Mouse (Mus musculus) skeletal muscle tissue, adult 2 months (tissue): Measurements from ENCODE around the gene Smim8.
"Not testable (repeated sequence)": the region's sequence is repeated elsewhere in the genome, so short reads cannot be mapped to it uniquely, and the experiment has no call there.

Source experiments
- DNase-seq: peaks from one replicate; pipeline ENCODE4 v3.0.0-alpha.2; 2012; ENCODE audit warnings: low read depth, low spot score

Smim8 gene

DNA sequence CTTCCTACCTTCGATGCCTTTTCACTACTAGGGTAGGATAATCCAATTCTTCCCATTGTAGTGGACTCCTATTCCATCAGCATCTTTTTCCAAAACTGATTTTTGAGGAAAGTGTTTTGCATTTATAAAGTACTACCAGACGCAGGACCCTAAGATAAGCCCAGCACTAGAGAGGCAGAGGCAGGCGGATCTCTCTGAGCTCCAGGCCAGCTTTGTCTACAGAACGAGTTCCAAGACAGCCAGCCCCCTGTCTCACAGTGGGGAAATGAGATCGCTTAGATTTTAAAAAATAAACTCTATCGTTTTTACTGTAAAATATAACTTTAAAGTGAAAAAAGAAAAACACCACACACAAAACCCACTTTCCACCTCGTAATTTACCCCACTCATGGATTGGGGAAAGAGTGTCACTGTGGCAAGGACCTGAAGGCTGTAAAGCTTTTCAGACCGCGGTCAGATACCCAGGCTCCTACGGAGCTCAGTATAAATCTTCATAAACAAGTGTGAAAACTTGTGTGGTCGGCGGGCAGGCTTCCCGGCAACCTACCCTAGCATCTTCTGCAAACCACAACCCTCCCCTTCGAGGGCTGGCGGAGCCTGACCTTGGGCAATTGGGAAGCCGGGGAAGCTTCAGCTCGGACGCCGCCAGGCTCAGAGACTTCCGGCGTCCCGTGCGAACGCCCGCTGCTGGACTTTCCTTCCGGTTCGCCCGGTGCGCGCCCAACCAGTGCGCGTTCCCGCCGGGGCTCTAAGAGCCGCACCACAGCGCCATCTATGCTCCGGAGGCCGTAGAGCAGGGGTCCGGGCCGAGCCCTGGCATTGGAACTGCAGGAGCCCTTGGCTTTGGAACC lies at the start of gene Smim8:
Smim8 (minus strand) TSS at position 747 of the 851 bp plus-strand sequence.
- DNase-seq, result peak; percentile 89

DNA sequence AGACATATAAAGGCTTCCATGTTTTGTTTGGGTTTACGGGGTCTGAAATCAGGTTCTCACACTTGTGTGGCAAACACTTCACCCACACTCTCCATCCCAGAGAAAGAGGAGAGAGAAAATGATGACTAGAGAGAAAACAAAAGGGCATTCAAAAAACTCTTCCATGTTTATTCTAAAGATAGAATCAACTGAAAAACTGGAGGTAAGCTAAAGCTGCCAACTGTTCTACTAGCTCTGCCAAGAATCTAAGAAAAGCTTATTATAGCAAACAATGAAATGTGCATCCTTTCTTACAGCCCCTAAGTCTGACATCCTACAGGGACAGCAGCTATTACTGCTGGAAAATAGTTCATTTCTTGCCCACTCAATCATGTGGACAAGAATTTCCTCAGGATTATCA lies 45.7 kb upstream of the Smim8 start:
- no peak for DNase-seq

- no peak for DNase-seq
Measured at GRCm38 (mm10) chr4:34819904-34820303, 41.7 kb upstream of the Smim8 start.

GRCm38 (mm10) chr4:34801166-34802034 lies 23.2 kb upstream of the Smim8 start:
- DNase-seq, result no peak

GRCm38 (mm10) chr4:34798005-34798404 lies 19.8 kb upstream of the Smim8 start:
- DNase-seq, result no peak

- DNase-seq, result no peak
Measured at GRCm38 (mm10) chr4:34797294-34797983, 19.2 kb upstream of the Smim8 start.

DNA sequence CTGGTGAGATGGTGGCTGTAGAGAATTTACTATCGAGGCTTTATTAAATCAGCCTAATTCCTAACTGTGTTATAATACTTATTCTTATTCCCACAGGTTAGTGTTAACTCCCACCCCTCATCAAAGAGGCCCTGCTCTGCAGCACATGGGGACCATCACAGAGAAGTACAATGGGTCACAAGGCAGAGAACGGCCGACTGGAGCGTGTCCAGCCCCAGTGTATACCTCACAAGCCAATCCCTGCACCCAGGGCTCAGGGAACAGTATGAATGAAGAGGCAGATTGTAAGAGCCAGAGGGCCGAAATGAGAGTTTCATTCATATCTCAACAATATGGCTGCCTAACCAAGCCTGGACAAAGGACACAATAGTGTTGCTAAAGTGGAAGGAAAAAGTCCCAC lies 18.1 kb upstream of the Smim8 start:
- no peak for DNase-seq

DNA sequence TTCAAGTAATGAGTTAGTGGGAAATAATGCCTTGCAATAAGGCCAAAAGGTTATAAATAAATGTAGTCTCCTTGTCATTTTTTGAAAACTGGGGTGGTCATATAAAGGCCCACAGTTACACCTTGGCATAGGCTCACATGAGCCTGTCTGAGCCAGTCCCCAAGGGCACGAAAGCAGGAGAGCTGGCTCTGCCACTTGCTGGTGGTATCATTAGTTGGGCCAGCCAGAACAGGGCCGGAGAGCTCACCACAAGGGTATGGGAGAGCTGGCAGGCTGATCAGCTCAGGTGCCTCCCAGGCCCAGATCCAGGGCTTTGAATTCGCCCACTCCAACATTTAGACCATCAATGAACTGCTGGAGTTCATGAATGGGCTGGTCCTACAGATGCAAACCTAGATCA lies 8.3 kb upstream of the Smim8 start:
- no peak for DNase-seq

GRCm38 (mm10) chr4:34785646-34786045 lies 7.4 kb upstream of the Smim8 start:
- DNase-seq, result no peak

GRCm38 (mm10) chr4:34784865-34785264 lies 6.6 kb upstream of the Smim8 start:
- no peak for DNase-seq

DNA sequence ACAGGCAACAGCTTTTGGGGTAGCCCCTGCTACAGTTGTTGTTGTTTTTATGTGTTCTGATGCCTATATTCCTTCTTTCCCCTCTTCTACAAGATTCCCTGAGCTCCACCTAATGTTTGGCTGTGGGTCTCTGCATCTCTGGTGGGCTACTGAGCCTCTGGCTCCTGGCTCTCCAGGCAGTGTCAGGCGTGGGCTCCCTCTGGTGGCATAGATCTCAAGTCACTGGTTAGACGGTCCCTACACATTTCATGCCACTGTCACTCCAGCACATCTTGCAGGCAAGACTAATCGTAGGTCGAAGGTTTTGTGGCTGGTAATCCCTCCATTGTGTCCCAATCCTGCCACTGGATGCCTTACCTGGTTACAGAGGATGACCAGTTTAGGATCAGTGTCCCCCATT lies 4.5 kb upstream of the Smim8 start:
- no peak for DNase-seq

GRCm38 (mm10) chr4:34771652-34772371 lies 6.4 kb downstream of the Smim8 start:
- no peak for DNase-seq

- no peak for DNase-seq
Measured at GRCm38 (mm10) chr4:34756163-34756562, 22.1 kb downstream of the Smim8 start, which contains the start of gene Gm136. Gene Gm136, minus strand, starts transcription at chr4:34756263.

DNA sequence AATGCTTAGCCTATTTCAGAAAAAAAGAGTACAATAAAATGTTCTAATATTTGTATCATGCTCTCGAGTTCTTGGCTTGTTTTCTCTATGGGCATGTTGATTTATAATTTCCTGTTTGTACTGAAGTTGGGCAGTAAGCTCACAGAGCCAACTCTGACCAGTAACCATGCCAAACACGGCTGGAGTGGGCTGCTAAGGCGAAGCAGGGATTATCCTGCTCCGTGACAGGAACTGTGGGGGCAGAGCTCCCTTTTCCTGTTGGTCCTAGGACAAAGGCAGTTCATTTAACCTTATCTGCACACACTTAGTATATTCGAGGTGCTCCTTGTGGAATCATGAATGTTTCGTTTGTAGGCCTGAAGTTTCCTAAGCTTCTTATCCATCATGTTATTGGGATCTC lies 29.0 kb downstream of the Smim8 start:
- no peak for DNase-seq

DNA sequence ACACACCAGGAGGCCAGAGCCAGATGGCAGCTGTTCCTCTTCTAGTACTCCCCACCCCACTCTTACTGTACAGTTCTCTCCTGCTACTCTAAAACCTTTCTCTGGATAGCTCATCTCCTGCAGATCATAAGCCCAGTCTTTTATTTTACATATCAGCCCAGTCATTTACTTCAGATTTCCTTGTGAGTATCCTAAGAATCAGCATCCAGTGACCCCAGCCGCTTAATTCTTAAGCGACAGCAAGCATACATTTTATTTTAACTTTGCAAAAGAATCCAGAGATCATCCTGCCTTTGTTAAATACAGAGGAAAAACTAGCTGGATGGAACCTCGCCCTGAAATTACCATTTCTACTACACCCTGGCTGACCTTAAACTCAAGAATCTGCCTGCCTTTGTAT lies 43.8 kb downstream of the Smim8 start:
- DNase-seq, result no peak

DNA sequence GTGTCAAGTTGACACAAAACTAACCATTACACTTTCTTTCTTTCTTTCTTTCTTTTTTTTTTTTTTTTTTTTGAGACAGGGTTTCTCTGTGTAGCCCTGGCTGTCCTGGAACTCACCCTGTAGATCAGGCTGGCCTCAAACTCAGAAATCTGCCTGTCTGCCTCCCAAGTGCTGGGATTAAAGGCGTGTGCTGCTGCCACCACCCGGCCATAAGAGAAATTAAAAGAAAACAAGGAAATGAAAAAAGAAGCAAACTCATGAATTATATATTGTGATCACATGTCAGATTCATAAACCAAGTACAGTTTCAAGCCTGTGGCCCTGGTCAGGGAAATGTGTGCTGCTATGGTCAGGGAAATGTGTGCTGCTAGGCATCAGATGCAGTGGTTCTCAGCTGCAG lies 44.8 kb downstream of the Smim8 start:
- not testable (repeated sequence) for DNase-seq

DNA sequence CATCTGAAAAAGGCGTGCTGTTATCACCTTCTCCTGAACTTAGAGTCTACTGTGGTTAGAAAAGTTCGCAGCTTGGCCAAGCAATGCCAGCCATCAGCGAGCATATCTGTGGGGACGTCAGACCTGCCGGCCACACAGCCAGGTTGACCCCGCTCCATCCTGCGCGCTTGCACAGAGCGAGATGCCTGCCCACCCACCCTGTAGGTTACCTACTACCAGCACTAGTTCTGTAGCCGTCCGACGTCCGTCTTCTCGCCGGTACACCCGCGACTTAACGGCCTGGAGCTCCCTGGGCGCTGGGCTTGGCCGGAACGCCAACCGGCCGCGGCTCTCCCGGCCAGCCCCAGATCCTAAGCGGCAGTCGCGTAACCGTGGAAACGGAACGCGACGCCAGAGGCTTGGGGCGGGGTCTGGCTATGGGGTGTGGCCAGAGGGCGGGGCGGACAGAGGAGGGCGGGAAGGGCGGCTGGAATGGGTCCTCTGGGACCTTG lies 48.3 kb downstream of the Smim8 start, which contains the start of gene Cfap206:
Cfap206 (minus strand) TSS at position 356 of the 491 bp plus-strand sequence.
- DNase-seq, result peak; percentile 6

GRCm38 (mm10) chr4:34725710-34726109 lies 52.5 kb downstream of the Smim8 start:
- not testable (repeated sequence) for DNase-seq

- DNase-seq, result no peak
Measured at GRCm38 (mm10) chr4:34724306-34724705, 53.9 kb downstream of the Smim8 start.

DNA sequence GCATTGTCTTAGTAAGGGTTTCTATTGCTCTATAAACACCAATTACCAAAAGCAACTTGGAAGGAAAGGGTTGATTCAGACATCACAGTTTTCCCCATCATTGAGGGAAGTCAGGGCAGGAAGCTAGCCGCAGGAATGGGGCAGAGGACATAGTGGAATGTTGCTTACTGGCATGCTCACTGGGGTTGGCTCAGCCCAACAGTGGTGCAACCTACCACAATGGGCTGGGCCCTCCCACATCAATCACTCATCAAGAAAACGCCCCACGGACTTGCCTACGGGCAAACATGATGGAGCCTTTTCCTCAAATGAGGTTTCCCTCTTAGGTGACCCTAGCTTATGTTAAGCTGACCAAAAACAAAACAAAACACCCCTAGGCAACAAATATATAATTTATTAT lies 55.0 kb downstream of the Smim8 start:
- no peak for DNase-seq
